Mouse (Mus musculus): ENCODE measurements at regions not wholly inside any gene's neighbourhood (a gene's known extent, or its start where the extent isn't known, plus 50 kb on each side); places are given as distances from the start of the nearest gene placed in this dataset.

- TF ChIP-seq POLR2A (IDR thresholded peaks at IDR 0.05; ENCODE audit: low read depth, low read length) (no peak), CTCF (IDR thresholded peaks at IDR 0.05; ENCODE audit: borderline replicate concordance, insufficient read depth, low read length) (no peak)
Measured at GRCm38 (mm10) chr17:9600459-9600858, 69.1 kb downstream of the Pabpc6 start.
